In genomic region chr10:75320321-75320720, GRCm38 (mm10) we compare ENCODE assay signal across 16 mouse cellular contexts. TPM values are rescaled to one million over a fixed set of nuclear protein-coding genes. Genes with fewer than 3 reads are reported as not detected.
DNase-seq lines count a peak whose midpoint lies in the region; ATAC-seq and TF ChIP-seq lines count a peak whose summit lies in the region.
"Had no signal": no experiment of that assay in that cellular context is flagged by ENCODE, and none has a peak within 500 bp of the region (broad histone marks: within the 10 kb centered on the region; RNA-seq: fewer than 3 reads in every experiment).

No protein-coding gene starts in this region.

- no peaks in the 10 kb centered on the region for H3K36me3 ChIP-seq in heart, embryonic 16.5 days (ENCODE audit: control insufficient read depth, insufficient read depth)
- peaks cover 0 to 22% of the 10 kb centered on the region in 2 experiments for H3K36me3 ChIP-seq in CH12.LX (replicated peaks in 1 of 2; ENCODE audit: control insufficient read depth in 1 of 2, insufficient read depth in 1 of 2, low read length in 1 of 2)
- H3K36me3 ChIP-seq: hindbrain, embryonic 12.5 days; limb, embryonic 15.5 days; lung, embryonic 15.5 days; midbrain, embryonic 10.5 days; stomach, embryonic 15.5 days had no signal

- in situ Hi-C loops in CH12.LX (cut with MboI; ENCODE audit: low pct_ligation_motif_present, low pct_unique_long_range_greater_than_20kb, low sequenced_read_pairs): no loop called here

- no peaks in the 10 kb centered on the region for H3K9me3 ChIP-seq in heart, embryonic 16.5 days (replicated peaks; ENCODE audit: control insufficient read depth, low read length)
- no peaks in the 10 kb centered on the region for H3K9me3 ChIP-seq in CH12.LX (replicated peaks; ENCODE audit: low read length)
- H3K9me3 ChIP-seq: hindbrain, embryonic 12.5 days; limb, embryonic 15.5 days; lung, embryonic 15.5 days; midbrain, embryonic 10.5 days; stomach, embryonic 15.5 days had no signal

- H3K27ac ChIP-seq in heart, embryonic 16.5 days (ENCODE audit: low read length): 0 out of 2 replicates have a peak overlapping the region, but pooled peaks have one; percentile 16
- no peak overlapping the region for H3K27ac ChIP-seq in CH12.LX (ENCODE audit: insufficient read depth, low read depth)
- H3K27ac ChIP-seq: hindbrain, embryonic 12.5 days; limb, embryonic 15.5 days; lung, embryonic 15.5 days; midbrain, embryonic 10.5 days; stomach, embryonic 15.5 days had no signal

- TF ChIP-seq POLR2A in CH12.LX (IDR thresholded peaks at IDR 0.05; ENCODE audit: low read depth, low read length): no peak

- H3K27me3 ChIP-seq in heart, embryonic 16.5 days (ENCODE audit: control insufficient read depth, insufficient read depth, low read length): peaks cover 4% of the 10 kb centered on the region; the same call in 1 of the 2 replicates
- H3K27me3 ChIP-seq in CH12.LX (replicated peaks): no peaks in the 10 kb centered on the region

- WGBS in heart, embryonic 16.5 days: 52% methylated on average over 4 of the region's 4 CpGs

- TF ChIP-seq EP300 in CH12.LX (IDR thresholded peaks at IDR 0.05; ENCODE audit: low read length): no peak

- intact Hi-C loops in heart, postnatal 10 days (cut with DNase I): no loop called here

- peak overlapping the region; percentile 15; the same call in 1 of the 2 replicates for H3K4me3 ChIP-seq in heart, embryonic 16.5 days (ENCODE audit: low read length)
- no peak overlapping the region for H3K4me3 ChIP-seq in CH12.LX (replicated peaks in 1 of 3; ENCODE audit: low read depth in 2 of 3, low read length in 2 of 3, poor library complexity in 1 of 3)
- H3K4me3 ChIP-seq: erythroblast, embryonic 14.5 days; hindbrain, embryonic 12.5 days; limb, embryonic 15.5 days; lung, embryonic 15.5 days; midbrain, embryonic 10.5 days; stomach, embryonic 15.5 days had no signal

- H3K4me2 ChIP-seq in heart, embryonic 16.5 days (ENCODE audit: low read depth, low read length): peak overlapping the region; percentile 88
- H3K4me2 ChIP-seq in CH12.LX (ENCODE audit: insufficient read depth, low read depth, poor library complexity, severe bottlenecking): peak overlapping the region; percentile 8; the same call in 1 of the 2 replicates
- H3K4me2 ChIP-seq: hindbrain, embryonic 12.5 days; limb, embryonic 15.5 days; lung, embryonic 15.5 days; stomach, embryonic 15.5 days had no signal

- no peak for TF ChIP-seq RAD21 in CH12.LX (IDR thresholded peaks at IDR 0.05; ENCODE audit: low read depth, low read length)

- ATAC-seq in heart, embryonic 16.5 days (replicated peaks; ENCODE audit: extremely low read depth, insufficient read depth, low FRiP score): no peak
- ATAC-seq in megakaryocyte progenitor cell, adult 5-6 weeks (replicated peaks; ENCODE audit: poor library complexity): peak; percentile 58

- H3K4me1 ChIP-seq in heart, embryonic 16.5 days (ENCODE audit: control insufficient read depth, insufficient read depth, low read length): peaks cover 17% of the 10 kb centered on the region
- H3K4me1 ChIP-seq in CH12.LX (ENCODE audit: control insufficient read depth in 1 of 2, insufficient read depth in 2 of 2): peaks cover 41 to 89% of the 10 kb centered on the region in 2 experiments

- DNase-seq in heart, postnatal 10 days: no peak
- no peak for DNase-seq in CH12.LX (ENCODE audit: extremely low read depth)
- peak; percentile 71 for DNase-seq in thymus, postnatal 25 days
- DNase-seq in neural tube, embryonic 10.5 days (ENCODE audit: extremely low spot score, low spot score): no peak
- no peak for DNase-seq in urinary bladder, adult 2 months (ENCODE audit: low spot score)
- DNase-seq in gastrocnemius, adult 8-10 months (ENCODE audit: low spot score in 2 of 2): no peak
- DNase-seq: cerebellum, adult 2 months; kidney, adult 2 months had no signal

- H3K9ac ChIP-seq in heart, embryonic 16.5 days (ENCODE audit: low read length): no peak overlapping the region
- H3K9ac ChIP-seq in CH12.LX (ENCODE audit: insufficient read depth, low read depth): no peak overlapping the region
- H3K9ac ChIP-seq: hindbrain, embryonic 12.5 days; limb, embryonic 15.5 days; lung, embryonic 15.5 days; stomach, embryonic 15.5 days had no signal

- dilution Hi-C loops in CH12.LX (cut with MboI; ENCODE audit: extremely low pct_ligation_motif_present, extremely low pct_unique_long_range_greater_than_20kb, low sequenced_read_pairs): no loop called here

- peaks cover 9% of the 10 kb centered on the region for H3K79me2 ChIP-seq in CH12.LX (replicated peaks; ENCODE audit: control insufficient read depth, extremely low read depth, insufficient read depth, poor library complexity, severe bottlenecking)

- no peak for TF ChIP-seq CTCF in CH12.LX (conservative IDR thresholded peaks at IDR 0.05 in 1 of 2, IDR thresholded peaks at IDR 0.05 in 1 of 2; ENCODE audit: low read depth in 2 of 2, low read length in 2 of 2)

TF ChIP-seq in CH12.LX, 34 proteins besides CTCF, POLR2A, EP300 and RAD21:
- no peak for TF ChIP-seq RCOR1 (conservative IDR thresholded peaks at IDR 0.05; ENCODE audit: low read depth, low read length)
- TF ChIP-seq TCF12 (IDR thresholded peaks at IDR 0.05; ENCODE audit: low read depth, low read length): peak; percentile 39; the same call in 1 of the 2 replicates
- TF ChIP-seq MAX (IDR thresholded peaks at IDR 0.05; ENCODE audit: low read length): peak; percentile 15; the same call in 1 of the 2 replicates
- no peak for TF ChIP-seq USF2 (conservative IDR thresholded peaks at IDR 0.05; ENCODE audit: low read depth, low read length)
- no peak for TF ChIP-seq UBTF (IDR thresholded peaks at IDR 0.05; ENCODE audit: low read depth, low read length)

RNA-seq across cellular contexts. Expression of gene Adora2a, which starts 3.6 kb away (rescaled TPM):
- 8.0 and 8.7 TPM in 2 replicates for polyA plus RNA-seq in heart, embryonic 16.5 days (2015; fragmentation: Nextera tagmentation; extraction: Ambion mirVana)
- 10 to 100 TPM; 18.7 to 18.9 TPM for total RNA-seq in heart, postnatal 10 days (2021)
- total RNA-seq in CH12.LX (2012; rRNA removed) (7.1 and 14.4 TPM in 2 replicates), CH12.LX (2014; rRNA removed) (2.5 and 3.2 TPM in 2 replicates)
- polyA plus RNA-seq in CH12.LX (2012; ENCODE audit: insufficient read length, low read depth): 6.4 and 7.6 TPM in 2 replicates
- total RNA-seq in megakaryocyte progenitor cell, adult 5-6 weeks (2015): 0.91 and 0.93 TPM in 2 replicates
- 0.54 and 0.88 TPM in 2 replicates for total RNA-seq in megakaryocyte progenitor cell, adult 5-6 weeks (2017)
- 2.0 and 2.1 TPM in 2 replicates for polyA plus RNA-seq in urinary bladder, adult 2 months (2012; rRNA removed)
- 1 to 10 TPM in 1 of 4 experiments, under 1 TPM in 3; 0.29 to 1.7 (median 0.76) TPM for total RNA-seq in gastrocnemius, adult 8-10 months (2022)
- polyA plus RNA-seq: erythroblast, embryonic 14.5 days had no signal
